8 mouse cellular contexts compared by ENCODE assay signal in the genomic region with DNA sequence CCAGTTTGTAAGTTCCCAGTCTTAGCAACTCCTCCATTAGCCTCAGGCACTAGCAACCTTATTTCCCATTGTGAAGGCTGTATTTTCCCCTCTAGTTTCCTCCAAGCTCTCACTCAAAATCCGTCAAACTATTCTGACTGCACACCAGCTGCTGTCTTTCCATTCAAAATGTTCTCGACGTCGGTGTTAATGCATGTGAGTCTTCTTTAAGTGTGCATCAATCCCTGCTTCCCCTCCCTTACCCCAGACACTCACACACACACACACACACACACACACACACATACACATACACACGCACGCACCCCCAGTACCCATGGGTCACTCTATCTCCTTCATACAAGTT. TPM values are rescaled to one million over a fixed set of nuclear protein-coding genes. Genes with fewer than 3 reads are reported as not detected.
DNase-seq lines count a peak whose midpoint lies in the region; ATAC-seq and TF ChIP-seq lines count a peak whose summit lies in the region.

No protein-coding gene starts in this region.

- no peaks in the 10 kb centered on the region for H3K36me3 ChIP-seq in hindbrain, postnatal 0 days (ENCODE audit: insufficient read depth, low read length)
- H3K36me3 ChIP-seq in myocyte (ENCODE audit: control insufficient read depth, insufficient read depth) = no peaks in the 10 kb centered on the region

- peak overlapping the region; percentile 74 for H3K4me3 ChIP-seq in layer of hippocampus, adult 2 months
- H3K4me3 ChIP-seq in hindbrain, postnatal 0 days (ENCODE audit: low read length) = peak overlapping the region; percentile 98
- H3K4me3 ChIP-seq in myocyte = peak overlapping the region; percentile 46

- 0% methylated on average over 6 of the region's 6 CpGs for WGBS in hindbrain, postnatal 0 days

- no peaks in the 10 kb centered on the region for H3K27me3 ChIP-seq in hindbrain, postnatal 0 days (ENCODE audit: insufficient read depth, low read length)
- no peaks in the 10 kb centered on the region for H3K27me3 ChIP-seq in myocyte (ENCODE audit: control insufficient read depth, insufficient read depth, insufficient read length)

- peak overlapping the region; percentile 97 for H3K9ac ChIP-seq in hindbrain, postnatal 0 days (replicated peaks; ENCODE audit: low read length)

- H3K9me3 ChIP-seq in hindbrain, postnatal 0 days (ENCODE audit: low read length) = no peaks in the 10 kb centered on the region

- DNase-seq in layer of hippocampus, adult 2 months (ENCODE audit: low spot score in 2 of 2) = no peak
- DNase-seq in layer of hippocampus, adult 11-12 months (ENCODE audit: low spot score) = no peak
- DNase-seq in c-Kit-positive CD71-positive TER-119-positive erythroid progenitor cells, embryonic 14.5 days (ENCODE audit: low spot score) = peak; percentile 8
- DNase-seq in hindbrain, postnatal 0 days (ENCODE audit: low spot score) = no peak
- no peak for DNase-seq in right cerebral cortex, postnatal 10 days (ENCODE audit: low spot score in 2 of 2)
- no peak for DNase-seq in cerebellum, postnatal 36 days

- TF ChIP-seq POLR2A in myocyte (IDR thresholded peaks at IDR 0.05; ENCODE audit: insufficient read length, low read depth) = no peak

- peak overlapping the region; percentile 89 for H3ac ChIP-seq in myocyte (ENCODE audit: control insufficient read depth, insufficient read length)

- ATAC-seq in hindbrain, postnatal 0 days = no peak
- no peak for ATAC-seq in monocyte, adult 5-6 weeks (replicated peaks; ENCODE audit: insufficient number of reproducible peaks, low FRiP score, low TSS enrichment, poor library complexity, severe bottlenecking)

- peak overlapping the region; percentile 98 for H3K27ac ChIP-seq in layer of hippocampus, adult 2 months
- peak overlapping the region; percentile 100 for H3K27ac ChIP-seq in hindbrain, postnatal 0 days

- H3K79me2 ChIP-seq in myocyte (ENCODE audit: control insufficient read depth, insufficient read depth) = peaks cover 57% of the 10 kb centered on the region

- peak overlapping the region; percentile 76 for H3K4me2 ChIP-seq in hindbrain, postnatal 0 days (ENCODE audit: low read depth, low read length)
- H3K4me2 ChIP-seq in myocyte (ENCODE audit: low read depth) = peak overlapping the region; percentile 70

- H3K4me1 ChIP-seq in hindbrain, postnatal 0 days (ENCODE audit: insufficient read depth, low read length) = peaks cover 6% of the 10 kb centered on the region

- no peak for TF ChIP-seq CTCF in layer of hippocampus, adult 2 months (conservative IDR thresholded peaks at IDR 0.05)
- TF ChIP-seq CTCF in hindbrain, postnatal 0 days (IDR thresholded peaks at IDR 0.05; ENCODE audit: low read depth) = no peak

TF ChIP-seq in myocyte, 11 proteins besides CTCF, POLR2A, EP300 and RAD21:
- TF ChIP-seq TCF3 (IDR thresholded peaks at IDR 0.05; ENCODE audit: insufficient read length, low read depth) (no peak), CEBPB (IDR thresholded peaks at IDR 0.05; ENCODE audit: insufficient read depth, poor library complexity, severe bottlenecking) (no peak), MAX (IDR thresholded peaks at IDR 0.05; ENCODE audit: low read depth) (no peak), REST (IDR thresholded peaks at IDR 0.05; ENCODE audit: insufficient read depth, insufficient read length) (no peak), E2F4 (IDR thresholded peaks at IDR 0.05; ENCODE audit: insufficient read depth) (no peak), TCF12 (IDR thresholded peaks at IDR 0.05; ENCODE audit: insufficient read depth, poor library complexity, severe bottlenecking) (no peak), MYOG (IDR thresholded peaks at IDR 0.05; ENCODE audit: control insufficient read depth in 1 of 3, insufficient read depth in 1 of 3, insufficient read length in 2 of 3, low read depth in 2 of 3) (no peak), POLR2AphosphoS2 (IDR thresholded peaks at IDR 0.05; ENCODE audit: insufficient read length, low read depth) (no peak), SRF (IDR thresholded peaks at IDR 0.05; ENCODE audit: control insufficient read depth, insufficient read length, low read depth) (no peak), USF1 (IDR thresholded peaks at IDR 0.05; ENCODE audit: low read depth) (no peak), MYOD1 (IDR thresholded peaks at IDR 0.05; ENCODE audit: control insufficient read depth in 1 of 3, insufficient read length in 2 of 3, low read depth in 2 of 3) (no peak)

RNA-seq across cellular contexts. Expression of a gene that starts 1.1 kb away (rescaled TPM):
- 10 to 100 TPM; 95.5 to 97.8 TPM for total RNA-seq in layer of hippocampus, adult 2 months (2021)
- total RNA-seq in hindbrain, postnatal 0 days (2014; rRNA removed) = 60.8 and 65.0 TPM in 2 replicates
- 24.6 and 26.9 TPM in 2 replicates for polyA plus RNA-seq in hindbrain, postnatal 0 days (2015; fragmentation: Nextera tagmentation; extraction: Ambion mirVana)
- polyA plus RNA-seq in myocyte (2012; fragmentation: generic; extraction: Trizol) = 13.6 TPM
- 29.3 to 65.0 TPM (median 37.8 TPM) in 3 replicates for total RNA-seq in monocyte, adult 5-6 weeks (2017)

RNA-seq across cellular contexts. Expression of a gene that starts 53.4 kb away (rescaled TPM):
- 100 to 1,000 TPM; 133 to 141 TPM for total RNA-seq in layer of hippocampus, adult 2 months (2021)
- total RNA-seq in hindbrain, postnatal 0 days (2014; rRNA removed) = 120 and 121 TPM in 2 replicates
- polyA plus RNA-seq in hindbrain, postnatal 0 days (2015; fragmentation: Nextera tagmentation; extraction: Ambion mirVana) = 58.0 and 70.5 TPM in 2 replicates
- 2.1 TPM for polyA plus RNA-seq in myocyte (2012; fragmentation: generic; extraction: Trizol)
- total RNA-seq in monocyte, adult 5-6 weeks (2017) = 0.38 to 2.0 TPM in 2 of 3 replicates, not detected in the other

Comparison
In these comparisons a context has a peak if more than half of its experiments do, and no peak if none do; other contexts are left out.
1. H3K4me3 ChIP-seq: peak in every context shown above with its lines; median percentile 98 in hindbrain, postnatal 0 days; 74 in layer of hippocampus, adult 2 months; 46 in myocyte.
2. RNA of a gene that starts 53.4 kb away (total RNA-seq): 133 to 141 TPM in layer of hippocampus, adult 2 months and 120 to 121 TPM in hindbrain, postnatal 0 days; 0.38 to 2.0 TPM in monocyte, adult 5-6 weeks; every median in the first group is over 10 times any median in the second.